Mouse (Mus musculus): ENCODE measurements around the gene Mag. TPM values are rescaled to one million over a fixed set of nuclear protein-coding genes. Genes with fewer than 3 reads are reported as not detected.
"Not testable (repeated sequence)": the region's sequence is repeated elsewhere in the genome, so short reads cannot be mapped to it uniquely, and the experiment has no call there.

The Mag gene
- 10 to 100 TPM; 27.0 to 60.7 TPM for total RNA-seq (2021)

DNA sequence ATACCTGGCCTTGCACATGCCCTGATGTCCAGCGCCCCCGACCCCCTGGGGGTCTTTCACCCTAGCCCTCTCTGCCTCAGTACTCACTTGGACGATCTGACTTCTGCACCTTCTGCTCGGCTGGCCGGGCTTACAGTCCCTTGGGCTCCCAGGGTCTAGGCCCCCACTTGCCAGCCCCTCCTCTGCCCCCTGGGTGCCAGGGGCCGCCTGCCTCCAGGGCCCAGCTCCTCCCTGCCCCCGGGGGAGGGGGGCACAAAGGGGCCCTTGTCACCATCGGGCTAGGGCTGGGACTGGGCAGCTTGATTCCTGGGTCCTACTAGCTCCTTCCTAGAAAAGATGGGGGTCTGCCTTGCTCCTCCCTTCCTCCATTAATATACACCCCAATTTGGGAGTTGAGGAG, at the start of gene Mag:
TSS of gene Mag (minus strand) at position 142 of the 400 bp plus-strand sequence.
- intact Hi-C loops (cut with DNase I): loop anchor here (5.0 kb wide), 1 partner anchor 322 kb away; no protein-coding TSS in a partner anchor
- no peak for DNase-seq (ENCODE audit: extremely low spot score in 1 of 2, low spot score in 2 of 2)

DNA sequence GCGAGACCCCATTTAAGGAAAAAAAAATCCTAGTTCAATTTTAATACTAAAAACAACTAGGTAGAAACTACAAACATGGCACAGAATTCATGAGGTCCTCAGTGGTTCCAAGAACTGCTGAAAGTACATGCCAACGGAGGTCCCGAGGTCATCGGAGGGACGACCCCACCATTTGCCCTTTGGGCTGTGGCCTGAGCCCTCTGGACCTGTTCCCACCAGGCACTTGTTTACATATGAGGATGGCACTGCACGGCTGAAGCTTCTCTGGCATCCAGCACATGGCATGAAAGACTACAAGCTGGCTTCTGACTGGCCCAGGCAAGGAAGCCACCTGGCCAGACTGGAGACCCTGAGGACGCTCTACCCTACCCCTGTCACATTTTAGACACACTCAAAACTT, 49.7 kb upstream of the Mag start:
- no peak for DNase-seq (ENCODE audit: extremely low spot score in 1 of 2, low spot score in 2 of 2)
- intact Hi-C loops (cut with DNase I): no loop called here

DNA sequence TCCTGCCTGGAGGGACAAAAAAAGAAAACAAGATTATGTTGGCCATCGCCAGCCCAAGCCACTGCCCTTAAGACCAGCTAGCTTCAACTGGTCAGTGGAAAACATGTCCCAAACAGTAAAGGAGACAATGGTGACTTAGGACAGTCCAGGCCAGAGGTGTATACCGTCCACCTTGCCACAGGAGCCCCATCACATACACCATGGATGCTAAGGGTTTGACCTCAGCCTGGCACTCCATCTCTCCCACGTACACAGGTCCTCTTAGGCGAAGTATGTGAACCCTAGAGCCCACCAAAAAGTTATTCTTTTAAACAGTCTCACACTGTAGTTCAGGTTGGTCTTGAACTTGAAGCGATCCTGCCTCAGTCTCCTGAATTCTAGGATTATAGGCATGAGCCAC, 48.2 kb upstream of the Mag start:
- DNase-seq (ENCODE audit: extremely low spot score in 1 of 2, low spot score in 2 of 2): no peak
- intact Hi-C loops (cut with DNase I): no loop called here

DNA sequence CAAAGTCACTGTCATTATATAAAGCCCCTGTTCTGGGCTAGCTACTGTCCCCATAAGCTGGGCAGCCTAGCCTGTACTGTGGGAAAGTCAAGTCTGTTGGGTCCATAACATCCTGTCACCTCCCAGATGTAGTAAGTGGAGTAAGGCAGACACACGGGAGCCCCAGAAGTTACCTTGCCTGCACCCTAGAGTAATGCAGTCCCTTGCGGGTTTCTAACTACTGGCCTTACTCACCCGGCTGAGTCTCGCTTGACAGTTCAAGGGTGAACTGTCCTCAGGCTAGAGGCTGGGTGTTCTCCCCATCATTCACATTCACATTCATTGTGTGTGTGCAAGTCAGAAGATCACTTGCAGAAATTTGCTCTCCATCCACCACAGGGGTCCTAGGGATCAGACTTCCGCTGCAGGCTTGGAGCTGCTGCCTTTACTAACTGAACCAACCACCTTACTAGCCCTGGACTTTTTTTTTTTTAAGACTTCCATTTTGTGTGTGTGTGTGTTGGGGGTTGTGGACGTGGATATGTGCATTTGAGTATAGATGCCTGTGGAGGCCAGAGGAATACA, 45.2 kb upstream of the Mag start:
- intact Hi-C loops (cut with DNase I): loop anchor here (5.0 kb wide), 1 partner anchor 92 kb away; the partner anchor contains the start of gene Fxyd7
- no peak for DNase-seq (ENCODE audit: extremely low spot score in 1 of 2, low spot score in 2 of 2)

DNA sequence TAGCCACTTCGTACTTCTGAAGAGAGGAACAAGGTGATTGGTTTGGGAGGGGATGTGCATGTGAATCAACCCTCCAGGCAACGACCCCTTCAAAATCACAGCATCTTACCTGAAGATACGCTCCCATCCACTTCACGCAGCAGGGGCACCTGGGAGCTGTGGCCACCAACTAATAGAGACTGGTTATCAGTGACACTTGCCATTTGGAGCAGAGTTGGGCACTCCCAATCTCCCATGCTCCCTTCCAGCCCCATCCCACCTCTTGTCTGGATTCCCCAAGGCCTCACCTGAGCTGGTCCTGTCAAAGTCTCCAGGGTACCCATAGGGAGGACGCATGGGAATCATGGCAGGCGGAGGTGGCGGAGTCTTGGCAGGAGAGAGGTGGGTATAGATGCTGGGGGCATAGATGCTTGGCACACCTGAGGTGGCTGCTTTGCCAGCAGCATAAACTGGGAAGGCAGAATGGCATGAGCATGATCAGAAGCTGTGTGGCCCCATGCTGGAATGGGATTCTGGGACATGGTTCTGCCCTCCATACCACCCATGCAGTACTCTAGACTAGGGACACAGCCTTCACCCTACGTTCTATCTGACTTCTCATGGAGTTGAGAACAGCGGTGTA, 44.3 kb upstream of the Mag start:
- intact Hi-C loops (cut with DNase I): loop anchor here (5.0 kb wide), 1 partner anchor 93 kb away; the partner anchor contains the start of gene Fxyd7

DNA sequence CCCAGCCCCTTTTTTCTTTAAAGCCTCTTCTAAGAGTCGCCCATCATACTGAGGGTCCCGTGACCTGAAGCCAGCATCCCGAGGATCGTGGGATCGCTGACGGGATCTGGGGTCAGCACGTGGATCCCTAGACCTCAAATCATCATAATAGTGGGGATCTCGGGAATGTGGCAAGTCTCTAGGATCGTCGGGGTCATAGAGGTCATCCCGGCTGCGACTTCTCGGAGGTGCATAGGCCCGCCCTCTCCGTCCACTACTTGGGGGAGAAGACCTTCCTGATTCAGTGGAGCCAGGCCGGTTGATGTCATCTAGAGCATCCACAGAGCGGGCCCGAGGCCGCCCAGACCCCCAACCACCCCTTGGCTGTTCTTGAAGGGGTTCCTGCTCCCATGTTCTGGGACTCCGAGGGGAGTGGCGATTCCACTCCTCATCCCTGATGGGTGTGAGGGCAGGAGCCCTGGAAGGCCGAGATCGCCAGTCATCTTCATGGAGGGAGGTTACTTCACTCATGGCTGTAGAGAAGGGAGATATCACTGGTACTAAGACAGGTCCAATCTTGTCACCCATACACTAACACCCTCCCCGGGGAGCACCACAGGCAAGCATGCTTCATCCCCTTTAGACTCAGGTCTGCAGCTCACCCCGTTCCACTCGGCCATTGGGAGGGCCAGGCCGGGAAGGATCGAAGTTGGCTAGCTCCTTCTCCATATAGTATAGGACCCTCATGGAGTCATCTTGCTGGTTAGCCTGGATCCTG, 43.6 kb upstream of the Mag start:
- intact Hi-C loops (cut with DNase I): loop anchor here (5.0 kb wide), 1 partner anchor 94 kb away; the partner anchor contains the start of gene Fxyd7
- DNase-seq (ENCODE audit: extremely low spot score in 1 of 2, low spot score in 2 of 2): peak in 1 of 2 experiments; percentile 65

More for the DNA sequence above, 44.3 kb upstream of the Mag start:
- DNase-seq (ENCODE audit: extremely low spot score in 1 of 2, low spot score in 2 of 2): no peak

DNA sequence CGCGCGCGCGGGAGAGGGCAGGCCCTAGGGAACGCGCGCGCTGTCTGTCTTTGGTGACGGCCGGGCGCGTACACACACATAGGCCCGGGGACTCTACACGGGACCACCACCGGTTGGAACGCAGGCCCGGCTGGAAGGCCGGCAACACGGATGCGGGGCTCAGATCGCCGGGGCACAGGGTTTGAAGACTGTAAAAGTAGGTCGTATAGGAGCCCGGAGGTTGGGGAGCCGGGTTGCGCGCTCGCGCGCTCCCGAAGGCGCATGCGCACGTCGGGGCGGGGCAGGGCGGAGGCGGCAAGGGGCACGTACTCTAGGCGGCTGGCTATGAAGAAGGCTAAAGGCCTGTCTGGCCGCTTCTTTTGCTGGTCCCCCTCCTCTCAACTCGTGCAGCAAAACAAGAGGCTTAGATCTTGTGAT, 42.7 kb upstream of the Mag start:
- intact Hi-C loops (cut with DNase I): loop anchor here (5.0 kb wide), 1 partner anchor 95 kb away; the partner anchor contains the start of gene Fxyd7
- peak; percentile 82 to 93 for DNase-seq (ENCODE audit: extremely low spot score in 1 of 2, low spot score in 2 of 2)

DNA sequence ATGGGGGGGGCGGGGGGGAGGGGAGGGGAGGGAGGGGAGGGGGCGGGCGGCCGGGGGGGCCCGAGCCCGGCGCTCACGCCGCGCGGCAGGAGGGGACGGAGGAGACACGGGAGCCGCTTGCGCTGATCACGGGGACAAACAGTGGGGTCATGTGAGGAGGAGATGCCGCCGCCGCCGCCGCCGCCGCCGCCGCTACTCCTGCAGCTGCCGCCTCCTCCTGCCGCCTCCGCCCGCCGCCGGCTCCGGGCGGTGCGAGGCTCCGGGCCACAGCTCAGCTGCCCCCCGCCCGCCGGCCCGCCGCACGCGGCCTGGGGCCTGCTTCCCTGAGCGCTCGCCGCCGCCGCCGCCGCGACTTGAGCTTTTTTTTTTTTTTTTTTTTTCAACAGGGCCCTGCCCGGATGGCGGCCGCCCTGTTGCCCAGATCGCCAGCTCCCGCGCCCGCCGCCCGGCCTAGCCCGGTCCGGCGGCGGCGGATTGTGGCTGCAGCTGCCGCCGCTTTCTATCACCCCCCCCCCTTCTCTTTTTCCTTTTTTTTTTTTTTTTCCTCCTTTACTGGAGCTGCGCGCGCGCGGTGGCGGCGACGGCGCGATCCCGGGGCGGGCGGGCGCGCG, 42.2 kb upstream of the Mag start, which contains the start of gene Usf2:
TSS of gene Usf2 (minus strand) at position 48 of the 611 bp plus-strand sequence.
- intact Hi-C loops (cut with DNase I): loop anchor here (5.0 kb wide), 1 partner anchor 95 kb away; the partner anchor contains the start of gene Fxyd7
- peak; percentile 73 to 94 for DNase-seq (ENCODE audit: extremely low spot score in 1 of 2, low spot score in 2 of 2)

DNA sequence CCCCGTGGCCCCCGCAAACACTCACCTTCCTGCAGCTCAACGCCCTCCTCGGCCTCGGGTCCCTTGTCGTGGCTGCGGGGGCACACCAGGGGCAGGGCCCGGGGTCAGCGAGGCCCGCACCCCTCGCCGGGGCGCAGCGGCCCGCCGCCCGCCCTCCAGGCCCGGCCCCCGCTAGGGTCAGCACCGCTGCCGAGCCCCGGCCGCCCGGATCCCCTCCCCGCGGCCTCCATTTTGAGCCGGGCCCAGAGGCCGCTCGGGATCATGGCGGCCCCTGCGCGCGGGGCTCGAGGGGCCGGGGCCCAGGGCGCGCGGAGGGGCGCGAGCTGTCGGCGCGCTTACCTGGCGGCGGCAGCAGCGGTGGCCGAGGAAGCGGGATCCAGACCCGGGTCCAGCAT, 41.7 kb upstream of the Mag start:
- DNase-seq (ENCODE audit: extremely low spot score in 1 of 2, low spot score in 2 of 2): peak in 1 of 2 experiments; percentile 73
- intact Hi-C loops (cut with DNase I): loop anchor here (5.0 kb wide), 1 partner anchor 96 kb away; the partner anchor contains the start of gene Fxyd7

DNA sequence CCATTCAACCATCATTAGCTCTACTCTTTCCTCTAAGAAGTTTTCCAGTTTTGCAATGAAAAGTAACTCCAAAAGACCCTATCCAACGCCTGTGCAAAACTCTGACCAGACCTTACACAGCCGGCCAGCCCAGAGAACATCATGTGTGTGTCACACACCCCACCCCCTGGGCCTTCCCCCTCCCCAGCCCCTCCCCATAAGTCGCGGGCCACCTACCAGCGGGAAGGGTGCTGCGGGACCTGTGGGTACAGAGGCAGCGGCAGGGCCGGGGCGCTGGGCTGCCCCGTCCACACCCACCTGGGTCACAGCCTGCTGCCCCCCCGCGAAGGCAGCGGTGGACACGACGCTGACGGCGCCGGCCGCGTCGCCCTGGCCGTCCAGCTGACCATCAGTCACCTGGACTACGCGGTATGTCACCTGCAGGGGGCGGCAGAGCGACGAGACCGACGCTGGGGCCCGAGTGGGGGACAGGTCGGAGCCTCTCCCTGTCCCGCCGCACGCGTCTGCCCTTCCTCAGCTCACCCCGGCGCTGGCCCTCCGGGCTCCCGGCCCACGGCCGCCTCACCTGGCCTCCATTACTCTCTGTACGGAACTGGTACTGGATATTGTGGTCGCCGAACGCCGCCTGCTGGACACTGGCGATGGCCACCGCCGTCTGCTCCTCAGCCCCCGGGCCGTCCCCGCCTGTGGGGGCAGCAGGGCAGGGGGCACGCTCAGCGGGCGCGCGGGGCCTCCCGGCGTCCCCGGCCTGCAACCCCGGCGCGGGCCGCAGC, 41.1 kb upstream of the Mag start:
- intact Hi-C loops (cut with DNase I): loop anchor here (5.0 kb wide), 1 partner anchor 97 kb away; the partner anchor contains the start of gene Fxyd7
- DNase-seq (ENCODE audit: extremely low spot score in 1 of 2, low spot score in 2 of 2): peak; percentile 59 to 91

DNA sequence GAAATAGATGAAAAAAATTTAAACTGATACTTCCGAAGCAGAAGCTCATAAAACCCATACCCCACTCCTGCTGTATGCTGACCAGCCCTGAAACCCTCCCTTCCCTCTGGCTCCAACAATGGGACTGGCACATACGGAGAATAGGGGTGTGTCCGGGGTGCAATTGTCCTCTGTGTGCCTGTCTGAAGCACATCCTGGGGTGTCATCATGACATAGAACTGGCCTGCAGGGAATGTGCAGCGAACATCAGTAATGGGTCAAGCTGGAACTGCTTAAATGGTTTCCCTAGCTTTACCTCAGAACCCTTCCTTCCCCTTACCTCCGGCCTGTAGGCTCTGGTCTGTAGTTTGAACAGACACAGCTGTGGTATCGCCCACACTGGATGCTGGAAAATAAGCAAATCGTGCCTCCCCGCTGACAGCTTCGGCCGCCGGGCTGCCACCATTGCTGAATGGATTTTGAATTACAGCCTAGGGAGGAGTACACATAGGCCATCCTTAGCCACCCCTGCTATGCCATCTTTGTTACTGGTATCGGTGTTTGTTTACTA, 40.4 kb upstream of the Mag start:
- intact Hi-C loops (cut with DNase I): loop anchor here (5.0 kb wide), 1 partner anchor 97 kb away; the partner anchor contains the start of gene Fxyd7
- DNase-seq (ENCODE audit: extremely low spot score in 1 of 2, low spot score in 2 of 2): no peak

DNA sequence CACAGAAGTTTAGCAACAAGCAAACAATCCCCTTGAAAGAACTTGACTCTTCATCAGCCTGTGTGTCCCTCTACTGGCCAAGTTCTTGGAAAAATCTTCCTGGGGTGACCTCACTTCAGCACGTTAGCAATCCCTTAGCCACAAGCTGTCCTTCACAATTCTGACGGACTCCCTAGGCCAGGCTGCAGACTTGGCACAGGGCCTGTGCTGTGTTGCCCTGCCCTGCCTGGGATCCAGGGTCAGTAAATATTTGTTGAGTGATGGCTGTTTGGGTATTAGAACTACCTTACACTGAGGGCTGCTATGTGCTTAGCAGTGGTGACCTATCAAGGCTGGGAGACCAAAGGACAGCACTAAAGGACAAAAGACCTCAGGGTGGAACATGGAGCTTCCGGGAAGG, 39.4 kb upstream of the Mag start:
- intact Hi-C loops (cut with DNase I): no loop called here
- peak in 1 of 2 experiments; percentile 50 for DNase-seq (ENCODE audit: extremely low spot score in 1 of 2, low spot score in 2 of 2)

DNA sequence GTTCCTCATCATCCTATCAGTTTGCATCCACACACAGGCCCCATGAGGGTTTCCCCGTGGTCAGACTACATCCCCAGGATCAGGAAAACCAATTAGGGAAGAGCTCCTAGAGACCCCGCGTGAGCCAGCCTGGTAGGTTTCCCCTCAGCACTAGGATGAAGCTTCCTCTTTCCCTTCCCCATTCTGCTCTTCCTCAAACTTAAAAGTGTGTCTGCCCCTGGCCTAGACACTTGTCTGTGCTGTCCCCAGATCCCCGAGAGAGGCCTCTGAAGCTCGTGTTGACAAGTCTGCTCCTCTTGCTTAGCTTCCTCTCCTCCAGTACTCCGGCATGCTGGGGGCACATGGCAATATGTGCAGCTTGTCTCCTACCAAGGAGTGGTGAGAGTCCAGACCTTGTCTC, 38.8 kb upstream of the Mag start:
- intact Hi-C loops (cut with DNase I): no loop called here
- DNase-seq (ENCODE audit: extremely low spot score in 1 of 2, low spot score in 2 of 2): peak in 1 of 2 experiments; percentile 48

DNA sequence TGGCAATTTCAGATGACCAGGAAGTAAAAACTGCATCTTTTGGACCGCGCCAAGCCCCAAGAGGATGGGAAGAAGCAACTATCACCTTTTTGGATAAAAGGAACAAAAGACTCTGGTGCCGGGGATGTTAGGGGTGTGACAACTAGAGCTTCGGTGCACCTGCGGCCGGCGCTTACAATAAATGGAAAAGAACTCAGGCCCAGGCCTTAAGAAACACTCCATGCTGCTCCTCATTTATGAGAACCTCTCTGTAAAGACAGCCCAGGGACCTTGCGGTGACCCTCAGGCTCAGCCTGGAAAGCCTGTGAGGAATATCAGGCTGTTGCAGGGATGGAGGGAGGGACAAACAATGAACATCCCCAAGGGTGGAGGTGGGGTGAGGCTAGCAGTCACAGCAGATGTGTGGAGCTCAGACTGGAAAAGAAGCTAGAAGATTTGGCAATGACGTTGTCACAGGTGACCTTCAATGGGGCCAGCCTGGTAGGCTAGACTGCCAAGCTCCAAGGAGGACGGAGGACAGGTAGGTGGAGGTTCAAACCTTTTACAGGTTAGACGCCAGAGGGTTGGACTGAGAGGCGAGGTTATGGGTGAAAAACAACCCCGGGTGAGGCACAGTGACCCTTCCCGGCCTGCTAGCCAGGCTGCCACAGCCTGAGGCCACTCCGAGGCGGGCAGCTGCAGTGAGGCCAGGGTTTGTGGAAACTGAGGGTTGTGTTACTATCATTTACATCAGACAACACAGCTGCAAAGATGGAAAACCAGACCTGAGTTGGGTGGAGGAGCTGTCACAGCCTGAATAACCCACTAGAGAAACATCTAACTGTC, 38.0 kb upstream of the Mag start:
- peak in 1 of 2 experiments; percentile 22 for DNase-seq (ENCODE audit: extremely low spot score in 1 of 2, low spot score in 2 of 2)
- intact Hi-C loops (cut with DNase I): no loop called here

DNA sequence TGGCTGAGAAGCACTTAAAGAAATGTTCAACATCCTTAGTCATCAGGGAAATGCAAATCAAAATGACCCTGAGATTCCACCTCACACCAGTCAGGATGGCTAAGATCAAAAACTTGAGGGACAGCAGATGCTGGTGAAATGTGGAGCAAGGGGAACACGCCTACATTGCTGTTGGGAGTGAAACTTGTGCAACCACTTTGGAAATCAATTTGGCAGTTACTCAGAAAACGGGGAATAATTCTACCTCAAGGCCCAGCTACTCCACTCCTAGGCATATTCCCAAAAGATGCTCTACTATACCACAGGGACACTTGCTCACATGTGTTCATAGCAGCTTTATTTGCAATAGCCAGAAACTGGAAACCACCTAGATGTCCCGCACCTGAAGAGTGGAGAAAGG, 35.2 kb upstream of the Mag start:
- DNase-seq (ENCODE audit: extremely low spot score in 1 of 2, low spot score in 2 of 2): peak in 1 of 2 experiments; percentile 1
- intact Hi-C loops (cut with DNase I): not testable (repeated sequence)

DNA sequence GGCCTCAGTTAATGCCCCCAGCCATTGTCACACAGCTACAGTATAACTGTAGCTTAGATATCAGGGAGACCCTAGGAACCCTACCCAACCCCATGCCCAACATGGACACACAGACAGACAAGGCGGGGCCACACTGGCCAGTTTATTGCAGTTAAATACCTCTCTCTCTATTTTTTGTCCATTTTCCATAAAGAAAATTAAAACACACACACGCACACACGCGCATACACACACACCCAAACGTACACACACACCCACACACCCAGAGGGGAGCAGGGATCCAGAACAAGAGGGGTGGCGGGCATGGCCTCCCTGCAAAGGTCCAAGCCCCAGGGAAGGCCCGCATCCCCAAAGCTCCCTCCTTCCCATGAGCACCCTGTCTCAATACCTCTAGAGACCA, 31.2 kb upstream of the Mag start:
- DNase-seq (ENCODE audit: extremely low spot score in 1 of 2, low spot score in 2 of 2): no peak
- intact Hi-C loops (cut with DNase I): no loop called here

DNA sequence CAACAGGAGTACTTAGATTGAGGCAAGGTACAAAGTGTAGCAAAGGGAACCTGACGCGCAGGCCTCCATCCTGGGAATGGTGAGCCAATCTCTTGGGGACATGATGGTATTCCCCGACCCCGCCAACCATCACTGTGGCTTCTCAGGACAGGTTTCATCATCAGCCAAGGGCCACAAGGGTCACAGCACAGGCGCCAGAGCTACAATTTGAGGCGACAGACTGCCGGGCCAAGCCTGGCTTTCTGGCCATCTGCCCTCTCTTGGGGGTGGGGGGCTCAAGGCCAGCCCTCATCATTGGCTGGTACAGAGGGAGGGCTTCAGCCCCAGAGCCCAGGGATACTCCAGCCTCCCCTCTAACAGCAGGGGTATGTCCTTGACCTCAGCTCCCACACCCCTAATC, 30.8 kb upstream of the Mag start:
- peak in 1 of 2 experiments; percentile 43 for DNase-seq (ENCODE audit: extremely low spot score in 1 of 2, low spot score in 2 of 2)
- intact Hi-C loops (cut with DNase I): not testable (repeated sequence)
